Mouse (Mus musculus): ENCODE results near the gene Tspan31. TPM values are rescaled to one million over a fixed set of nuclear protein-coding genes. Genes with fewer than 3 reads are reported as not detected.

Gene Tspan31
- polyA plus RNA-seq, 1 experiment: 118 TPM

GRCm38 (mm10) chr10:127068360-127069038, 1.6 kb downstream of the Tspan31 start:
- H3K79me3 ChIP-seq (ENCODE audit: low read depth): peaks cover 33% of the 10 kb centered on the region
- TF ChIP-seq USF1 (IDR thresholded peaks at IDR 0.05; ENCODE audit: low read depth) (no peak), FOSL1 (IDR thresholded peaks at IDR 0.05; ENCODE audit: insufficient read depth, low read length, poor library complexity, severe bottlenecking) (no peak), CTCF (IDR thresholded peaks at IDR 0.05; ENCODE audit: control insufficient read depth, insufficient read depth, insufficient read length) (no peak), MYOG (IDR thresholded peaks at IDR 0.05; ENCODE audit: control insufficient read depth, extremely low read depth, insufficient read length) (no peak), MYOD1 (IDR thresholded peaks at IDR 0.05; ENCODE audit: control insufficient read depth, insufficient read length, low read depth) (no peak), CEBPB (IDR thresholded peaks at IDR 0.05; ENCODE audit: low read depth) (peak; percentile 60)
- H3ac ChIP-seq (ENCODE audit: control insufficient read depth, insufficient read length, low read depth): peak overlapping the region; percentile 27
- peaks cover 55% of the 10 kb centered on the region for H3K79me2 ChIP-seq (ENCODE audit: control insufficient read depth, insufficient read depth)
- no peaks in the 10 kb centered on the region for H3K27me3 ChIP-seq (ENCODE audit: control insufficient read depth, insufficient read depth, insufficient read length)
- H3K4me3 ChIP-seq (ENCODE audit: insufficient read depth, poor library complexity, severe bottlenecking): no peak overlapping the region
- H3K36me3 ChIP-seq (ENCODE audit: control insufficient read depth, insufficient read depth): peaks cover 40% of the 10 kb centered on the region

- Histone ChIP-seq H3K79me3 (ENCODE audit: low read depth) (peaks cover 33% of the 10 kb centered on the region), H3K36me3 (ENCODE audit: control insufficient read depth, insufficient read depth) (peaks cover 40% of the 10 kb centered on the region), H3K79me2 (ENCODE audit: control insufficient read depth, insufficient read depth) (peaks cover 57% of the 10 kb centered on the region), H3K4me3 (ENCODE audit: insufficient read depth, poor library complexity, severe bottlenecking) (no peak overlapping the region), H3ac (ENCODE audit: control insufficient read depth, insufficient read length, low read depth) (no peak overlapping the region), H3K27me3 (ENCODE audit: control insufficient read depth, insufficient read depth, insufficient read length) (no peaks in the 10 kb centered on the region)
- TF ChIP-seq CEBPB (IDR thresholded peaks at IDR 0.05; ENCODE audit: low read depth) (no peak), MAX (IDR thresholded peaks at IDR 0.05) (no peak), FOSL1 (IDR thresholded peaks at IDR 0.05; ENCODE audit: insufficient read depth, low read length, poor library complexity, severe bottlenecking) (no peak), CTCF (IDR thresholded peaks at IDR 0.05; ENCODE audit: control insufficient read depth, insufficient read depth, insufficient read length) (no peak), MYOD1 (IDR thresholded peaks at IDR 0.05; ENCODE audit: control insufficient read depth, insufficient read length, low read depth) (no peak), USF1 (IDR thresholded peaks at IDR 0.05; ENCODE audit: low read depth) (no peak), MYOG (IDR thresholded peaks at IDR 0.05; ENCODE audit: control insufficient read depth, extremely low read depth, insufficient read length) (no peak)
These were observed 3.5 kb downstream of the Tspan31 start for GRCm38 (mm10) chr10:127066519-127067018.

GRCm38 (mm10) chr10:127065981-127066380, 4.1 kb downstream of the Tspan31 start:
- Histone ChIP-seq H3K4me3 (ENCODE audit: insufficient read depth, poor library complexity, severe bottlenecking) (no peak overlapping the region), H3K36me3 (ENCODE audit: control insufficient read depth, insufficient read depth) (peaks cover 40% of the 10 kb centered on the region), H3ac (ENCODE audit: control insufficient read depth, insufficient read length, low read depth) (no peak overlapping the region), H3K79me3 (ENCODE audit: low read depth) (peaks cover 33% of the 10 kb centered on the region), H3K79me2 (ENCODE audit: control insufficient read depth, insufficient read depth) (peaks cover 57% of the 10 kb centered on the region), H3K27me3 (ENCODE audit: control insufficient read depth, insufficient read depth, insufficient read length) (no peaks in the 10 kb centered on the region)
- no peak for TF ChIP-seq CTCF (IDR thresholded peaks at IDR 0.05; ENCODE audit: control insufficient read depth, insufficient read depth, insufficient read length)
- no peak for TF ChIP-seq MYOD1 (IDR thresholded peaks at IDR 0.05; ENCODE audit: control insufficient read depth, insufficient read length, low read depth)
- TF ChIP-seq FOSL1 (IDR thresholded peaks at IDR 0.05; ENCODE audit: insufficient read depth, low read length, poor library complexity, severe bottlenecking): no peak
- no peak for TF ChIP-seq USF1 (IDR thresholded peaks at IDR 0.05; ENCODE audit: low read depth)
- no peak for TF ChIP-seq MYOG (IDR thresholded peaks at IDR 0.05; ENCODE audit: control insufficient read depth, extremely low read depth, insufficient read length)
- TF ChIP-seq MAX (IDR thresholded peaks at IDR 0.05): no peak
- TF ChIP-seq CEBPB (IDR thresholded peaks at IDR 0.05; ENCODE audit: low read depth): no peak

GRCm38 (mm10) chr10:127063913-127064870, 5.9 kb downstream of the Tspan31 start:
- peak overlapping the region; percentile 92 for H3ac ChIP-seq (ENCODE audit: control insufficient read depth, insufficient read length, low read depth)
- no peaks in the 10 kb centered on the region for H3K27me3 ChIP-seq (ENCODE audit: control insufficient read depth, insufficient read depth, insufficient read length)
- TF ChIP-seq FOSL1 (IDR thresholded peaks at IDR 0.05; ENCODE audit: insufficient read depth, low read length, poor library complexity, severe bottlenecking) (no peak), MAX (IDR thresholded peaks at IDR 0.05) (no peak), CEBPB (IDR thresholded peaks at IDR 0.05; ENCODE audit: low read depth) (no peak), USF1 (IDR thresholded peaks at IDR 0.05; ENCODE audit: low read depth) (no peak), CTCF (IDR thresholded peaks at IDR 0.05; ENCODE audit: control insufficient read depth, insufficient read depth, insufficient read length) (no peak), MYOG (IDR thresholded peaks at IDR 0.05; ENCODE audit: control insufficient read depth, extremely low read depth, insufficient read length) (no peak), MYOD1 (IDR thresholded peaks at IDR 0.05; ENCODE audit: control insufficient read depth, insufficient read length, low read depth) (no peak)
- peaks cover 27% of the 10 kb centered on the region for H3K79me3 ChIP-seq (ENCODE audit: low read depth)
- peaks cover 50% of the 10 kb centered on the region for H3K79me2 ChIP-seq (ENCODE audit: control insufficient read depth, insufficient read depth)
- H3K36me3 ChIP-seq (ENCODE audit: control insufficient read depth, insufficient read depth): peaks cover 40% of the 10 kb centered on the region
- peak overlapping the region; percentile 88 for H3K4me3 ChIP-seq (ENCODE audit: insufficient read depth, poor library complexity, severe bottlenecking)

GRCm38 (mm10) chr10:127063239-127063872, 6.7 kb downstream of the Tspan31 start, which contains the start of gene Cdk4:
TSS of gene Cdk4 (plus strand) at chr10:127063534.
- no peaks in the 10 kb centered on the region for H3K27me3 ChIP-seq (ENCODE audit: control insufficient read depth, insufficient read depth, insufficient read length)
- H3K36me3 ChIP-seq (ENCODE audit: control insufficient read depth, insufficient read depth): peaks cover 39% of the 10 kb centered on the region
- TF ChIP-seq USF1 (IDR thresholded peaks at IDR 0.05; ENCODE audit: low read depth) (peak; percentile 99), MAX (IDR thresholded peaks at IDR 0.05) (peak; percentile 70), MYOG (IDR thresholded peaks at IDR 0.05; ENCODE audit: control insufficient read depth, extremely low read depth, insufficient read length) (no peak), CTCF (IDR thresholded peaks at IDR 0.05; ENCODE audit: control insufficient read depth, insufficient read depth, insufficient read length) (no peak), CEBPB (IDR thresholded peaks at IDR 0.05; ENCODE audit: low read depth) (no peak)
- H3K79me3 ChIP-seq (ENCODE audit: low read depth): peaks cover 24% of the 10 kb centered on the region
- H3K4me3 ChIP-seq (ENCODE audit: insufficient read depth, poor library complexity, severe bottlenecking): peak within 1 kb of the TSS; percentile 88
- peaks cover 43% of the 10 kb centered on the region for H3K79me2 ChIP-seq (ENCODE audit: control insufficient read depth, insufficient read depth)
- H3ac ChIP-seq (ENCODE audit: control insufficient read depth, insufficient read length, low read depth): peak within 1 kb of the TSS; percentile 92
